Mouse (Mus musculus) bone marrow, adult 2 months (tissue): ENCODE data around the gene Limd1.

Experiments
- CTCF ChIP-seq: fragments of 200-500 bp; IDR thresholded peaks from 2 replicates; pipeline ENCODE4 v1.5.1; 2011; ENCODE audit warnings: low read length, control low read depth; ENCODE audit not compliant: control insufficient read depth, insufficient read depth
- POLR2A ChIP-seq: fragments of 200-500 bp; IDR thresholded peaks from 2 replicates; pipeline ENCODE4 v1.6.1; 2011; ENCODE audit warnings: low read depth, mild to moderate bottlenecking, control low read depth, low read length, borderline replicate concordance; ENCODE audit not compliant: control insufficient read depth

DNA sequence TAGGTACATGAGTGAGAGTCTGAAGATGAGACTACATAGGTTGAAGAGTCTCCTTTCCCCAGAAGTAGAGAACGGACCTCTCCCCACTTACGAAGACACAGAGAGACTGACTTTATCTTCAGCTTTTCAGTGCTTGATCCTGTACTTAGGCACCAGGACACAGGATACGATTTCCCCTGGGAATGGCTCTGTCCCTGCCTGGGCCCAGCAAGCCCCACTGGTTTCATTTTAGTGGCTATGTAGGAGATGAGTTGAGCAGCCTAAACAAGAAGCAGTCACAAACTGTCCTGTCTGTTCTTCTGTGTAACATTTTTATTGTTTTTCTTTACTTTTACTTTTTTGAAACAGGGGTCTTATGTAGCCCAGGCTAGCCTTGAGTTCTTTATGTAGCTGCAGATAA lies 6.3 kb downstream of the Limd1 start:
- no peak for TF ChIP-seq POLR2A
- TF ChIP-seq CTCF = no peak
